Mouse (Mus musculus) urinary bladder, postnatal 36 days (tissue): ENCODE measurements around the gene Casc4.
A peak's percentile ranks its signal among the peaks of the same experiment; 100 is the strongest.
"Not testable (repeated sequence)": the region's sequence is repeated elsewhere in the genome, so short reads cannot be mapped to it uniquely, and the experiment has no call there.

ENCODE experiments used
- DNase-seq, 2 experiments: peaks; one replicate each; pipeline ENCODE4 v3.0.0; 2022; ENCODE audit warnings: low spot score in 2 of 2, mixed read lengths in 1 of 2

Casc4 gene

GRCm38 (mm10) chr2:121916047-121916970, 49.5 kb downstream of the Casc4 start:
- no peak for DNase-seq

- not testable (repeated sequence) for DNase-seq
Measured at GRCm38 (mm10) chr2:121937624-121938023, 70.9 kb downstream of the Casc4 start.

GRCm38 (mm10) chr2:121943364-121943763, 76.6 kb downstream of the Casc4 start:
- no peak for DNase-seq

- DNase-seq, result no peak
Measured at GRCm38 (mm10) chr2:121954971-121955656, 88.3 kb downstream of the Casc4 start.

GRCm38 (mm10) chr2:121955765-121956223, 89.0 kb downstream of the Casc4 start, which contains the start of the genes Ctdspl2 and Mageb3:
TSS of gene Ctdspl2 (plus strand) at chr2:121956001.
TSS of gene Mageb3 (minus strand) at chr2:121956092.
- DNase-seq, result peak; percentile 95 to 97

GRCm38 (mm10) chr2:121956224-121957018, 89.7 kb downstream of the Casc4 start:
- peak; percentile 94 to 95 for DNase-seq

GRCm38 (mm10) chr2:121957216-121957792, 90.5 kb downstream of the Casc4 start:
- DNase-seq, result no peak
